Mouse (Mus musculus): Measurements from ENCODE around the gene Inmt.

- TF ChIP-seq POLR2A (IDR thresholded peaks at IDR 0.05; ENCODE audit: low read depth, low read length) (no peak), CTCF (conservative IDR thresholded peaks at IDR 0.05; ENCODE audit: insufficient read depth, insufficient read length, low read depth, low read length) (no peak)
Observed at GRCm38 (mm10) chr6:55182655-55183430, 8.0 kb upstream of the Inmt start.
